Mouse (Mus musculus): ENCODE data around the gene Tmem151a. TPM values are rescaled to one million over a fixed set of nuclear protein-coding genes. Genes with fewer than 3 reads are reported as not detected.
"Not testable (repeated sequence)": the region's sequence is repeated elsewhere in the genome, so short reads cannot be mapped to it uniquely, and the experiment has no call there.

Tmem151a gene
- polyA plus RNA-seq, 1 experiment from 2014 or later: 7.9 TPM

DNA sequence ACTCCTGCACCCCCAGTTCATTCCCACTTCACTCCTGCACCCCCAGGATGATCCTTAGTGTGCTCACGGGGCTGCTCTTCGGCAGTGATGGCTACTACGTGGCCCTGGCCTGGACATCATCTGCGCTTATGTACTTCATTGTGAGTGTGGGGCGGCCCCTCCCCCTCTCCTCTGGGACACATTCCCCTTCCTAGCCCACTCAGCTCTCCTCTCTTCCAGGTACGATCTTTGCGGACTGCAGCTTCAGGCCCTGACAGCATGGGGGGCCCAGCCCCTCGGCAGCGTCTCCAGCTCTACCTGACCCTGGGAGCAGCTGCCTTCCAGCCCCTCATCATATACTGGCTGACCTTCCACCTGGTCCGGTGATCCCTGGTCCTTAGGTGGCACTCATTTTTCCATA is 6.8 kb upstream of the Tmem151a start:
- peaks cover 35% of the 10 kb centered on the region for H3K36me3 ChIP-seq
- no peak overlapping the region for H3K27ac ChIP-seq (replicated peaks)
- H3K9me3 ChIP-seq: no peaks in the 10 kb centered on the region
- WGBS: 92% methylated on average over 10 of the region's 10 CpGs
- no peak overlapping the region for H3K9ac ChIP-seq (replicated peaks)
- H3K27me3 ChIP-seq: no peaks in the 10 kb centered on the region
- H3K4me3 ChIP-seq: no peak overlapping the region
- peaks cover 61% of the 10 kb centered on the region for H3K4me1 ChIP-seq
- no peak for ATAC-seq (replicated peaks)
- no peak overlapping the region for H3K4me2 ChIP-seq (replicated peaks)

DNA sequence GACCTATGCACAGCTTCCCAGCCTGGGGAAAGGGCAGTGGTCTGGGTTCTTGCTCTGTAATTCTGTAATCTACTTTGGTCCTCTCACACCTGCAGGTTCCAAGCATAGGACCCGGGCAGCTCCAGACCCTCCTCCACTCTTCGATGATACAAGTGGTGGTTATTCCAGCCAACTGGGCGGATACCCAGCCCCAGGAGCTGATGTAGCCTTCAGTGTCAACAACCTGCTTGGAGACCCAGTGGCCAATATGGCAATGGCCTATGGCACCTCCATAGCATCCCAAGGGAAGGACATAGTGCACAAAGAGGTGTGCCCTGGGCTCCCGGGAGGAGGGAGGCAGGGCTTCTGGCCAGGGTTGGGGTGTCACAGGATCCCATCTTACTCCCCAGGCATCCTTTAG is 4.0 kb upstream of the Tmem151a start:
- peaks cover 35% of the 10 kb centered on the region for H3K36me3 ChIP-seq
- H3K4me2 ChIP-seq (replicated peaks): peak overlapping the region; percentile 94
- H3K27me3 ChIP-seq: peaks cover 23% of the 10 kb centered on the region
- ATAC-seq (replicated peaks): no peak
- 88% methylated on average over 4 of the region's 4 CpGs for WGBS
- H3K9ac ChIP-seq (replicated peaks): peak overlapping the region; percentile 73
- peaks cover 49% of the 10 kb centered on the region for H3K4me1 ChIP-seq
- H3K9me3 ChIP-seq: no peaks in the 10 kb centered on the region
- H3K27ac ChIP-seq (replicated peaks): no peak overlapping the region
- peak overlapping the region; percentile 86 for H3K4me3 ChIP-seq

DNA sequence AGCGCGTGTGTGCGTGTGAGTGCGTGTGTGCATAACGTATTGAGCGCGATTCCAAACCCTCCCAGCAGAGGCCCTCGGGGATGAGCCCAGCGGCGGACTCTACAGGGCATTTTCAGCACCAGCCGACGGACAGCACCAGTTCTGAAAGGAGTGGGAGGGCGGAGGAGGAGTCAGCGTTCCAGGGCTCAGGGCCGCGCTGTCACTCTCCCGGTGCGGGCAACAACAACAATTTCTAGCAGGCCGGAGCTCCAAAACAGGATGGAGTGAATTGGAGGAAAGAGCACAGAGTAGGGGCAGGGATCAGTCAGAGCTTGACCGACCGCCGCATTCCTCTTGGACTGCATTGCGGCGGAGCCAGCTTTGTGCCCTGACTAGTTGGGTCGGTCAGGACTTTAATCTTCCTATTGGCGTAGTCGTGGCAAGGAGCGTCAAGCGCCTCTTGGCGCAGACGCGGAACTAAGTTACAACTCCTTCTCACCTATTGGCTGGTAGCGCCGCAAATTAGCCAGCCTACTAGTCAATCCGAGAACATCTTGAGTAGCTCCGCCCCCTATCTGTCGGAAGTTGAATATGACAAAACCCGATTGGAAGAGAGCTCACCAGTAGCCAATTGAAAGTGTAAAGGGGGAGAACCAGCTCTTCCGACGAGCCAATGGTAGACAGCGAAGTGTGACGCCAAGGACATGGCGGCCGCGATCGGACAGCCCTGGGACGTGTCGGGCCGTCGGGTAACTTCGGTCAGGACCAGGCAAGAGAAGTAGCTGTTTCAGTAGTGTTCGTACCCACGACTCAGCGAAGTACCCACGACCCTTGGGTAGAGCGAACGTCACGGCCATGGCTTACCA is 2.8 kb upstream of the Tmem151a start, which contains the start of gene Yif1a:
Yif1a (plus strand) TSS at position 655 of the 845 bp plus-strand sequence.
- peaks cover 27% of the 10 kb centered on the region for H3K36me3 ChIP-seq
- H3K4me3 ChIP-seq: peak within 1 kb of the TSS; percentile 86
- WGBS: under 1% methylated on average over 58 of the region's 58 CpGs
- H3K4me1 ChIP-seq: peaks cover 37% of the 10 kb centered on the region
- peak within 1 kb of the TSS; percentile 94 for H3K4me2 ChIP-seq (replicated peaks)
- H3K27me3 ChIP-seq: peaks cover 35% of the 10 kb centered on the region
- H3K27ac ChIP-seq (replicated peaks): peak within 1 kb of the TSS; percentile 88
- ATAC-seq (replicated peaks): peak; percentile 93
- peak within 1 kb of the TSS; percentile 73 for H3K9ac ChIP-seq (replicated peaks)
- no peaks in the 10 kb centered on the region for H3K9me3 ChIP-seq

DNA sequence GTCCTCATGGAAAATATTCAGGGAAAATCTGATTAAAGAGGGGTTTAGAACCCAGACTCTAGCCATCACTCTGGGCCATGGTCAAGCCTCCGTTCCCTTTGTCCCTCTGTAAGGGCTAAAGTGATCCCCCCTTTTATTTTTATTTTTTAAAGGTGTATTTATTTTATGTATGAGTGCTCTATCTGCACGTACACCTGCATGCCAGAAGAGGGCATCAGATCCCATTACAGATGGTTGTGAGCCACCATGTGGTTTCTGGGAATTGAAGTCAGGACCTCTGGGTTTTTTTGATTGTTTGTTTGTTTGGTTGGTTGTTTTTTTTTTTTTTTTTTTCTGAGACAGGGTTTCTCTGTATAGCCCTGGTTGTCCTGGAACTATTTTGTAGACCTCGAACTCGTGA is 1.2 kb upstream of the Tmem151a start:
- not testable (repeated sequence) for H3K9ac ChIP-seq (replicated peaks); ATAC-seq (replicated peaks); H3K4me3 ChIP-seq; H3K4me2 ChIP-seq (replicated peaks); H3K27ac ChIP-seq (replicated peaks); H3K9me3 ChIP-seq
- H3K36me3 ChIP-seq: peaks cover 11% of the 10 kb centered on the region
- H3K27me3 ChIP-seq: peaks cover 51% of the 10 kb centered on the region
- H3K4me1 ChIP-seq: peaks cover 34% of the 10 kb centered on the region
- 55% methylated on average over 4 of the region's 4 CpGs for WGBS

DNA sequence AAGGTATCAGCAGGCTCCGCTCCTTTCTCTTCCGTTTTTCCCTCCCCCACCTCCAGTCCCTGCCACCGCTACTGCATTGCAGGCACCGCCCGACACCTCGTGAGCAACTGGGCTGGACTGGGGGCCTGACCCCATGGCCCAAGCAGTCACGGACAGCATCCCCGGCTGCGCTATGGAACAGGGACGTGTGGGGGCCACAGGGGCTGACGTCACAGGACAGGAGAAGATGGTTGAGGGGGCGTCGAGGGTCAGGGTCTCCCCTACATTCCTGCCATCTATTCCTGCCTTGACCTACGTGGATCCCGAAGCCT is 542 bp downstream of the Tmem151a start:
- no peak for ATAC-seq (replicated peaks)
- Histone ChIP-seq H3K4me2 (replicated peaks) (peak overlapping the region; percentile 93), H3K9me3 (no peaks in the 10 kb centered on the region), H3K4me3 (peak overlapping the region; percentile 64), H3K36me3 (no peaks in the 10 kb centered on the region; the same call in 1 of the 2 replicates), H3K27me3 (peaks cover 66% of the 10 kb centered on the region), H3K9ac (replicated peaks) (peak overlapping the region; percentile 66), H3K27ac (replicated peaks) (no peak overlapping the region), H3K4me1 (peaks cover 34% of the 10 kb centered on the region)
- WGBS: 3% methylated on average over 15 of the region's 15 CpGs

DNA sequence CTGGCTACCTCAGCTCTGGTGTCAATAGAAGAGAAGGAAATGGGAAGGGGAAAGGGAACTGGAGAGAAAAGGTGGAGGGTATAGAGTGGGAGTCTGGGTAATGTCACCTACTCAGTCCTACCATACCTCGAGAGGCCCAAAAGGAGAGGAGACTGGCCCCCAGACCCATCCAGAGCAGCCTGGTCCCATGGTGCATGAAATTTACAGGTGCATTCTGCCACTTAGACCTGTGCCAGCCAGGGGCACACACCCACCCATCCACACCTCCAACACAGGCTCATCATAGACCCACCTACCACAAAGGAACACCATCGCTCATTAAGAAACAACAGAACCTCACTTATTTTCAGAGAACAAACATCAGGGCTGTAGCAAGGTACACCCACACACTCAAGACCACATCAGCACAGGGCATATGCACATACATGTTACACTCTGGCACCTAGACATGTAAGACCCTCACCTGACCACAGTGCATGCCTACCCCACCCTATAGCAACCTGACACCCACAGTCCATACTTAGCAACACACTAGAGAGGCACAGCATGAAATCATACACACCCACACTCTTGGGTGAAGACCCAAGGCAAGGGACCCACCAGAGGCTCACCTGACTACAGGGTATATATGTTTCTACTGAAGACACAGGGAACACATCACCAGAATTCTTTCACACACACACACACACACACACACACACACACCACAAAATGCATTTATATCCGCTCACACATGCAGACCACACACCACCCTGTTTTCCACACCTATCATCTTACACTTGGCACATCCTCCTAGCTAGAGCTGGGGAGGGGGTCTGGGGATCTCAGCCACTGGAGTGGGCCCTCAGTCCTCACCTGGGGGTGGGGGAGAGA is 1.1 kb downstream of the Tmem151a start:
- Histone ChIP-seq H3K4me3 (peak overlapping the region; percentile 64), H3K27ac (replicated peaks) (no peak overlapping the region), H3K4me1 (peaks cover 30% of the 10 kb centered on the region), H3K27me3 (peaks cover 66% of the 10 kb centered on the region), H3K36me3 (no peaks in the 10 kb centered on the region), H3K9me3 (no peaks in the 10 kb centered on the region), H3K4me2 (replicated peaks) (peak overlapping the region; percentile 93), H3K9ac (replicated peaks) (peak overlapping the region; percentile 66; the same call in 1 of the 2 replicates)
- WGBS: 63% methylated on average over 3 of the region's 3 CpGs
- ATAC-seq (replicated peaks): no peak

DNA sequence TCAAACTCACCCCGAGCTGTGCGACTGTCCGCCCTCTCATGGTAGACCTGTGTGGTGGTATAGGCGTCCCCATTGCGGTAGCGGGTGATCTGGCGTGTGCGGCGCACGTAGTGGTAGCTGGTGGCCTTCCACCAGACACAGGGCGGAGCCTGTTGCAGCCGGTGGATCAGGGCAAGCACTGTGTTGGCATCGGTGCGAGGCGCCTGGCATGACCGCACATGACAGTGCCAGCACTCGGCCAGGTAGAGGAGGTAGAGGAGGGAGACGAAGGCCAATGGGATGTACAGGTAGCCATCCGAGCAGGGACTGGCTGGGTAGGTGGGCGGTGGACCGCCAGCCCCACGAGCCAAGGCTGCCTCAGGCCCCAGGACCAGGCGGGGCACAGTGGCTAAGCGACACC is 2.7 kb downstream of the Tmem151a start:
- H3K27me3 ChIP-seq: peaks cover 66% of the 10 kb centered on the region
- no peak overlapping the region for H3K9ac ChIP-seq (replicated peaks)
- ATAC-seq (replicated peaks): no peak
- H3K9me3 ChIP-seq: no peaks in the 10 kb centered on the region
- H3K4me1 ChIP-seq: peaks cover 21% of the 10 kb centered on the region
- WGBS: 76% methylated on average over 24 of the region's 24 CpGs
- no peak overlapping the region for H3K4me2 ChIP-seq (replicated peaks)
- no peaks in the 10 kb centered on the region for H3K36me3 ChIP-seq
- H3K27ac ChIP-seq (replicated peaks): no peak overlapping the region
- no peak overlapping the region for H3K4me3 ChIP-seq

DNA sequence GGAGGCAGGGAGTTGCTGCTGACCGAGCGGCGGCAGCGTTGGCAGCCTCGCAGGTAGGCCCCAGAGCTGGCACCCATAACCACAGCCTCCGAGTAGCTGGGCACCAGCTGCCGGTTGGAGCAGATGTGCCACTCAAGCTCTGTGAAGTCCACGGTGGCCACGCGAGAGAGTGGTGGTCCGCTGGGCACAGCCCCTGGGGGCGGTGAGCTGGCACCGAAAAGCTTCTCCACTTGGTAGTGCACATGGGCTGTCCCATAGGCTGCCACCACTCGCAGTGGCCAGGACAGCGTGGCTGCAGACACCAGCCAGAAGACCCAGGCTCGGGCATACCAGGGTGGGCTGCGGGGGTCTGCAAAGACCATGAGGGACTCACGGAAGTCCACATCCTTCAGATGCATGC is 3.3 kb downstream of the Tmem151a start:
- no peaks in the 10 kb centered on the region for H3K9me3 ChIP-seq
- H3K36me3 ChIP-seq: no peaks in the 10 kb centered on the region
- H3K4me2 ChIP-seq (replicated peaks): no peak overlapping the region
- no peak overlapping the region for H3K27ac ChIP-seq (replicated peaks)
- H3K9ac ChIP-seq (replicated peaks): no peak overlapping the region
- H3K27me3 ChIP-seq: peaks cover 66% of the 10 kb centered on the region
- WGBS: 67% methylated on average over 17 of the region's 18 CpGs
- no peak overlapping the region for H3K4me3 ChIP-seq
- H3K4me1 ChIP-seq: peaks cover 15% of the 10 kb centered on the region
- ATAC-seq (replicated peaks): no peak

DNA sequence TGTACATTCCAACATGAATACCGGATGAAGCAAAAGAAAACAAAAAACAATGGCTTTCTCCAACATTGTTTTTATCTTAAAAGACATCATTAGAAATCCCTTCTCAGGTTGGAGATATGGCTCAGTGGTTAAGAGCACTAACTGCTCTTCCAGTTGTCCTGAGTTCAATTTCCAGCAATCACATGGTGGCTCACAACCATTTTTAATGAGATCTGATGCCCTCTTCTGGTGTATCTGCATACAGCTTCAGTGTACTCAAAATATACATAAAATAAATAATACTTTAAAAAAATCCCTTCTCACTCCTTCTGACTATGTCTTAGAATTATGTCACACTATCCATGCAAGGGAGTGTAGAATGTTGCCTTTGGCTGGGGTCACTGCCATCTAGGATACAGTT is 6.1 kb downstream of the Tmem151a start:
- H3K36me3 ChIP-seq: no peaks in the 10 kb centered on the region
- H3K27me3 ChIP-seq: peaks cover 42% of the 10 kb centered on the region
- no peaks in the 10 kb centered on the region for H3K4me1 ChIP-seq
- no peak overlapping the region for H3K9ac ChIP-seq (replicated peaks)
- no peaks in the 10 kb centered on the region for H3K9me3 ChIP-seq
- 96% methylated on average over 1 of the region's 1 CpGs for WGBS
- no peak overlapping the region for H3K27ac ChIP-seq (replicated peaks)
- H3K4me3 ChIP-seq: no peak overlapping the region
- H3K4me2 ChIP-seq (replicated peaks): no peak overlapping the region
- ATAC-seq (replicated peaks): no peak

DNA sequence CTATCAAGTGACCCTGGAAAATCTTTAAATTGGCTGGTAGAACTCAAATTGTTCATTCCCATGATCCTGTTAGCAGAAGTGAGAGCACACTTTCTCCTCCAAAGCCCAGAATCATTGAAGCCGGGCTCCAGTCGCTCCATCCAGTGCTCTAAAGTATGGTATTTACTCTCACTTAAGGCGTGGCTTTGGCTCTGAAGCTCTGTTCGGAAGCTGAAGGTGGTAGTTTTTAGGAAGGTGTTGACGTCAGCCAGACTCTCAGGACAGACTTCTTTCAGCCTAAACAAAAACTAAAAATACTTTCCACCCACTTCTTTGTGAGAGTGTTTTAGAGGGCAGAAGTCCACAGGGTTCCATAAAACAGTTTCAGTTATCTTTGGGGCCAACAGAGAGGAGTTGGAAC is 11.8 kb downstream of the Tmem151a start:
- Histone ChIP-seq H3K36me3 (no peaks in the 10 kb centered on the region), H3K9me3 (no peaks in the 10 kb centered on the region), H3K4me2 (replicated peaks) (no peak overlapping the region), H3K9ac (replicated peaks) (no peak overlapping the region), H3K4me1 (peaks cover 26% of the 10 kb centered on the region), H3K27ac (replicated peaks) (no peak overlapping the region), H3K27me3 (no peaks in the 10 kb centered on the region; the same call in 1 of the 2 replicates), H3K4me3 (no peak overlapping the region)
- no peak for ATAC-seq (replicated peaks)
- WGBS: 46% methylated on average over 5 of the region's 5 CpGs

DNA sequence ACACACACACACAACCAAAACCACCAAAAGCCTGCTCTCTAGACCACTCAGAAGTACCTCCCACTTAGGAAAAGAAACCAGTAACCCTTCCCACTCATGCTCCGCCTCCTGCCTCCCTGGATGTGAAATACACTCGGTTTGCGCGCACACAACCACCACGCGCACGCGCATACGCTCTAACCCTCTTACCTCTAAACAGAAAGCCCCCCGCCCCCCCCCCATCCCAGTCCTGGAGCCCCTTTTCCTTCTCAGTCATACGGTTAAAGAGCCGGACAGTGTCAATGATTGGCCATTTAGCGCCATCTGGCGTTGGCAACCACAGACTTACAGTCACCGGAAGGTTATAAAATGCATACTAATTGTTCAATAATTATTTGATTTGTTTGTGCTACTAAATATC is 12.3 kb downstream of the Tmem151a start:
- Histone ChIP-seq H3K27me3 (no peaks in the 10 kb centered on the region; the same call in 1 of the 2 replicates), H3K9ac (replicated peaks) (no peak overlapping the region), H3K9me3 (no peaks in the 10 kb centered on the region), H3K4me3 (peak overlapping the region; percentile 24), H3K36me3 (no peaks in the 10 kb centered on the region), H3K27ac (replicated peaks) (no peak overlapping the region), H3K4me1 (peaks cover 31% of the 10 kb centered on the region), H3K4me2 (replicated peaks) (peak overlapping the region; percentile 66)
- no peak; the same call in 1 of the 2 replicates for ATAC-seq (replicated peaks)
- WGBS: 1% methylated on average over 15 of the region's 15 CpGs

Measured in forebrain, embryonic 15.5 days (tissue).